Mouse (Mus musculus): ENCODE data around the gene Xrcc4. TPM values are rescaled to one million over a fixed set of nuclear protein-coding genes. Genes with fewer than 3 reads are reported as not detected.

The Xrcc4 gene
- polyA plus RNA-seq, 1 experiment: 0.06 TPM

- Histone ChIP-seq H3K4me1 (ENCODE audit: control insufficient read depth) (no peaks in the 10 kb centered on the region), H3K36me3 (ENCODE audit: control insufficient read depth) (no peaks in the 10 kb centered on the region), H3K27me3 (ENCODE audit: control insufficient read depth) (no peaks in the 10 kb centered on the region), H3K9me3 (ENCODE audit: control insufficient read depth, low read length) (no peaks in the 10 kb centered on the region), H3K4me3 (replicated peaks) (no peak overlapping the region)
- no peak for TF ChIP-seq GATA1 (IDR thresholded peaks at IDR 0.05; ENCODE audit: low read length)
- TF ChIP-seq TAL1 (IDR thresholded peaks at IDR 0.05; ENCODE audit: low read length): no peak
Measured at GRCm38 (mm10) chr13:90051735-90052134, 37.7 kb downstream of the Xrcc4 start.

- H3K4me3 ChIP-seq (replicated peaks): no peak overlapping the region
- H3K9me3 ChIP-seq (ENCODE audit: control insufficient read depth, low read length): no peaks in the 10 kb centered on the region
- H3K36me3 ChIP-seq (ENCODE audit: control insufficient read depth): no peaks in the 10 kb centered on the region
- TF ChIP-seq GATA1 (IDR thresholded peaks at IDR 0.05; ENCODE audit: low read length) (no peak), TAL1 (IDR thresholded peaks at IDR 0.05; ENCODE audit: low read length) (no peak)
- no peaks in the 10 kb centered on the region for H3K4me1 ChIP-seq (ENCODE audit: control insufficient read depth)
- no peaks in the 10 kb centered on the region for H3K27me3 ChIP-seq (ENCODE audit: control insufficient read depth)
Measured at GRCm38 (mm10) chr13:90039613-90040012, 49.8 kb downstream of the Xrcc4 start.

- no peaks in the 10 kb centered on the region for H3K27me3 ChIP-seq (ENCODE audit: control insufficient read depth)
- no peak for TF ChIP-seq GATA1 (IDR thresholded peaks at IDR 0.05; ENCODE audit: low read length)
- H3K9me3 ChIP-seq (ENCODE audit: control insufficient read depth, low read length): no peaks in the 10 kb centered on the region
- no peaks in the 10 kb centered on the region for H3K4me1 ChIP-seq (ENCODE audit: control insufficient read depth)
- H3K36me3 ChIP-seq (ENCODE audit: control insufficient read depth): no peaks in the 10 kb centered on the region
- H3K4me3 ChIP-seq (replicated peaks): no peak overlapping the region
Measured at GRCm38 (mm10) chr13:90032977-90033376, 56.4 kb downstream of the Xrcc4 start.

GRCm38 (mm10) chr13:90032523-90032922 is 56.9 kb downstream of the Xrcc4 start:
- Histone ChIP-seq H3K27me3 (ENCODE audit: control insufficient read depth) (no peaks in the 10 kb centered on the region), H3K9me3 (ENCODE audit: control insufficient read depth, low read length) (no peaks in the 10 kb centered on the region), H3K36me3 (ENCODE audit: control insufficient read depth) (no peaks in the 10 kb centered on the region), H3K4me3 (replicated peaks) (no peak overlapping the region), H3K4me1 (ENCODE audit: control insufficient read depth) (no peaks in the 10 kb centered on the region)
- no peak for TF ChIP-seq TAL1 (IDR thresholded peaks at IDR 0.05; ENCODE audit: low read length)
- no peak for TF ChIP-seq GATA1 (IDR thresholded peaks at IDR 0.05; ENCODE audit: low read length)

- Histone ChIP-seq H3K36me3 (ENCODE audit: control insufficient read depth) (no peaks in the 10 kb centered on the region), H3K9me3 (ENCODE audit: control insufficient read depth, low read length) (no peaks in the 10 kb centered on the region), H3K4me3 (replicated peaks) (no peak overlapping the region), H3K4me1 (ENCODE audit: control insufficient read depth) (no peaks in the 10 kb centered on the region), H3K27me3 (ENCODE audit: control insufficient read depth) (no peaks in the 10 kb centered on the region)
- TF ChIP-seq TAL1 (IDR thresholded peaks at IDR 0.05; ENCODE audit: low read length) (no peak), GATA1 (IDR thresholded peaks at IDR 0.05; ENCODE audit: low read length) (no peak)
Measured at GRCm38 (mm10) chr13:90030911-90031310, 58.5 kb downstream of the Xrcc4 start.

GRCm38 (mm10) chr13:90012620-90013019 is 76.8 kb downstream of the Xrcc4 start:
- Histone ChIP-seq H3K36me3 (ENCODE audit: control insufficient read depth) (no peaks in the 10 kb centered on the region), H3K27me3 (ENCODE audit: control insufficient read depth) (no peaks in the 10 kb centered on the region), H3K4me1 (ENCODE audit: control insufficient read depth) (no peaks in the 10 kb centered on the region), H3K4me3 (replicated peaks) (no peak overlapping the region), H3K9me3 (ENCODE audit: control insufficient read depth, low read length) (no peaks in the 10 kb centered on the region)
- no peak for TF ChIP-seq GATA1 (IDR thresholded peaks at IDR 0.05; ENCODE audit: low read length)
- no peak for TF ChIP-seq TAL1 (IDR thresholded peaks at IDR 0.05; ENCODE audit: low read length)

GRCm38 (mm10) chr13:90012198-90012597 is 77.2 kb downstream of the Xrcc4 start:
- no peaks in the 10 kb centered on the region for H3K9me3 ChIP-seq (ENCODE audit: control insufficient read depth, low read length)
- H3K27me3 ChIP-seq (ENCODE audit: control insufficient read depth): no peaks in the 10 kb centered on the region
- H3K36me3 ChIP-seq (ENCODE audit: control insufficient read depth): no peaks in the 10 kb centered on the region
- H3K4me3 ChIP-seq (replicated peaks): no peak overlapping the region
- H3K4me1 ChIP-seq (ENCODE audit: control insufficient read depth): no peaks in the 10 kb centered on the region
- no peak for TF ChIP-seq GATA1 (IDR thresholded peaks at IDR 0.05; ENCODE audit: low read length)
- TF ChIP-seq TAL1 (IDR thresholded peaks at IDR 0.05; ENCODE audit: low read length): no peak

GRCm38 (mm10) chr13:90011129-90011528 is 78.3 kb downstream of the Xrcc4 start:
- H3K36me3 ChIP-seq (ENCODE audit: control insufficient read depth): no peaks in the 10 kb centered on the region
- no peaks in the 10 kb centered on the region for H3K27me3 ChIP-seq (ENCODE audit: control insufficient read depth)
- no peak for TF ChIP-seq GATA1 (IDR thresholded peaks at IDR 0.05; ENCODE audit: low read length)
- TF ChIP-seq TAL1 (IDR thresholded peaks at IDR 0.05; ENCODE audit: low read length): no peak
- H3K4me3 ChIP-seq (replicated peaks): no peak overlapping the region
- H3K4me1 ChIP-seq (ENCODE audit: control insufficient read depth): no peaks in the 10 kb centered on the region
- H3K9me3 ChIP-seq (ENCODE audit: control insufficient read depth, low read length): no peaks in the 10 kb centered on the region

GRCm38 (mm10) chr13:90009786-90010185 is 79.6 kb downstream of the Xrcc4 start:
- H3K4me3 ChIP-seq (replicated peaks): no peak overlapping the region
- no peaks in the 10 kb centered on the region for H3K9me3 ChIP-seq (ENCODE audit: control insufficient read depth, low read length)
- TF ChIP-seq TAL1 (IDR thresholded peaks at IDR 0.05; ENCODE audit: low read length) (no peak), GATA1 (IDR thresholded peaks at IDR 0.05; ENCODE audit: low read length) (no peak)
- no peaks in the 10 kb centered on the region for H3K27me3 ChIP-seq (ENCODE audit: control insufficient read depth)
- no peaks in the 10 kb centered on the region for H3K36me3 ChIP-seq (ENCODE audit: control insufficient read depth)
- no peaks in the 10 kb centered on the region for H3K4me1 ChIP-seq (ENCODE audit: control insufficient read depth)

GRCm38 (mm10) chr13:90005561-90005960 is 83.8 kb downstream of the Xrcc4 start:
- Histone ChIP-seq H3K4me1 (ENCODE audit: control insufficient read depth) (no peaks in the 10 kb centered on the region), H3K4me3 (replicated peaks) (no peak overlapping the region), H3K36me3 (ENCODE audit: control insufficient read depth) (no peaks in the 10 kb centered on the region), H3K27me3 (ENCODE audit: control insufficient read depth) (no peaks in the 10 kb centered on the region), H3K9me3 (ENCODE audit: control insufficient read depth, low read length) (no peaks in the 10 kb centered on the region)
- no peak for TF ChIP-seq TAL1 (IDR thresholded peaks at IDR 0.05; ENCODE audit: low read length)
- no peak for TF ChIP-seq GATA1 (IDR thresholded peaks at IDR 0.05; ENCODE audit: low read length)
